Mouse (Mus musculus): ENCODE data around the gene Golga5. TPM values are rescaled to one million over a fixed set of nuclear protein-coding genes. Genes with fewer than 3 reads are reported as not detected.
A peak's percentile ranks its signal among the peaks of the same experiment; 100 is the strongest.

Gene Golga5
- polyA plus RNA-seq, 1 experiment from 2014 or later = 27.2 TPM

- H3K27ac ChIP-seq (replicated peaks in 1 of 2; ENCODE audit: control insufficient read depth in 1 of 2, insufficient read depth in 1 of 2, low read depth in 2 of 2, low read length in 2 of 2) = peak overlapping the region; percentile 87 to 89
- WGBS = 28% methylated on average over 5 of the region's 5 CpGs
- peak overlapping the region; percentile 53 to 98; a peak in 3 of 4 replicates for H3K4me3 ChIP-seq (ENCODE audit: control insufficient read depth in 1 of 2, insufficient read depth in 1 of 2, low read depth in 1 of 2, low read length in 2 of 2)
- ATAC-seq (ENCODE audit: insufficient number of reproducible peaks, insufficient read depth, low FRiP score, low read depth) = peak; percentile 45; the same call in 1 of the 2 replicates
- no peaks in the 10 kb centered on the region for H3K9me3 ChIP-seq (ENCODE audit: control insufficient read depth, low read length)
- no peaks in the 10 kb centered on the region for H3K27me3 ChIP-seq (ENCODE audit: control insufficient read depth, insufficient read depth, low read length)
- no peaks in the 10 kb centered on the region for H3K36me3 ChIP-seq (ENCODE audit: control insufficient read depth, insufficient read depth, low read length)
- peaks cover 8 to 23% of the 10 kb centered on the region in 2 experiments for H3K4me1 ChIP-seq (ENCODE audit: control insufficient read depth in 2 of 2, insufficient read depth in 2 of 2, low read length in 2 of 2)
- peak overlapping the region; percentile 71 for H3K4me2 ChIP-seq (ENCODE audit: low read length)
- H3K9ac ChIP-seq (ENCODE audit: low read length) = peak overlapping the region; percentile 74
Observed at GRCm38 (mm10) chr12:102437952-102438351, 31.0 kb upstream of the Golga5 start.

- H3K36me3 ChIP-seq (ENCODE audit: control insufficient read depth, insufficient read depth, low read length) = no peaks in the 10 kb centered on the region
- H3K9ac ChIP-seq (ENCODE audit: low read length) = peak overlapping the region; percentile 74
- H3K4me1 ChIP-seq (ENCODE audit: control insufficient read depth in 2 of 2, insufficient read depth in 2 of 2, low read length in 2 of 2) = peaks cover 8 to 19% of the 10 kb centered on the region in 2 experiments
- peak overlapping the region; percentile 71 for H3K4me2 ChIP-seq (ENCODE audit: low read length)
- no peak for ATAC-seq (ENCODE audit: insufficient number of reproducible peaks, insufficient read depth, low FRiP score, low read depth)
- WGBS = 3% methylated on average over 20 of the region's 20 CpGs
- no peaks in the 10 kb centered on the region for H3K27me3 ChIP-seq (ENCODE audit: control insufficient read depth, insufficient read depth, low read length)
- no peaks in the 10 kb centered on the region for H3K9me3 ChIP-seq (ENCODE audit: control insufficient read depth, low read length)
- peak overlapping the region; percentile 53 to 98 for H3K4me3 ChIP-seq (ENCODE audit: control insufficient read depth in 1 of 2, insufficient read depth in 1 of 2, low read depth in 1 of 2, low read length in 2 of 2)
- peak overlapping the region; percentile 87 to 89 for H3K27ac ChIP-seq (replicated peaks in 1 of 2; ENCODE audit: control insufficient read depth in 1 of 2, insufficient read depth in 1 of 2, low read depth in 2 of 2, low read length in 2 of 2)
Observed at GRCm38 (mm10) chr12:102438983-102439631, 29.8 kb upstream of the Golga5 start.

- peaks cover 8 to 19% of the 10 kb centered on the region in 2 experiments for H3K4me1 ChIP-seq (ENCODE audit: control insufficient read depth in 2 of 2, insufficient read depth in 2 of 2, low read length in 2 of 2)
- H3K9me3 ChIP-seq (ENCODE audit: control insufficient read depth, low read length) = no peaks in the 10 kb centered on the region
- H3K27ac ChIP-seq (replicated peaks in 1 of 2; ENCODE audit: control insufficient read depth in 1 of 2, insufficient read depth in 1 of 2, low read depth in 2 of 2, low read length in 2 of 2) = peak within 1 kb of the TSS; percentile 87 to 89
- no peaks in the 10 kb centered on the region for H3K36me3 ChIP-seq (ENCODE audit: control insufficient read depth, insufficient read depth, low read length)
- no peaks in the 10 kb centered on the region for H3K27me3 ChIP-seq (ENCODE audit: control insufficient read depth, insufficient read depth, low read length)
- H3K4me3 ChIP-seq (ENCODE audit: control insufficient read depth in 1 of 2, insufficient read depth in 1 of 2, low read depth in 1 of 2, low read length in 2 of 2) = peak within 1 kb of the TSS; percentile 53 to 98
- 0% methylated on average over 28 of the region's 28 CpGs for WGBS
- peak within 1 kb of the TSS; percentile 74 for H3K9ac ChIP-seq (ENCODE audit: low read length)
- ATAC-seq (ENCODE audit: insufficient number of reproducible peaks, insufficient read depth, low FRiP score, low read depth) = peak; percentile 98
- peak within 1 kb of the TSS; percentile 71 for H3K4me2 ChIP-seq (ENCODE audit: low read length)
Observed at GRCm38 (mm10) chr12:102439632-102440023, 29.3 kb upstream of the Golga5 start, which contains the start of gene Lgmn. Gene Lgmn, minus strand, starts transcription at chr12:102439813.

- WGBS = 67% methylated on average over 7 of the region's 7 CpGs
- no peak for ATAC-seq (ENCODE audit: insufficient number of reproducible peaks, insufficient read depth, low FRiP score, low read depth)
- Histone ChIP-seq H3K27me3 (ENCODE audit: control insufficient read depth, insufficient read depth, low read length) (no peaks in the 10 kb centered on the region), H3K36me3 (ENCODE audit: control insufficient read depth, insufficient read depth, low read length) (no peaks in the 10 kb centered on the region), H3K4me2 (ENCODE audit: low read length) (no peak overlapping the region), H3K4me1 (ENCODE audit: control insufficient read depth in 2 of 2, insufficient read depth in 2 of 2, low read length in 2 of 2) (peaks cover 8 to 19% of the 10 kb centered on the region in 2 experiments), H3K9me3 (ENCODE audit: control insufficient read depth, low read length) (no peaks in the 10 kb centered on the region), H3K27ac (replicated peaks in 1 of 2; ENCODE audit: control insufficient read depth in 1 of 2, insufficient read depth in 1 of 2, low read depth in 2 of 2, low read length in 2 of 2) (no peak overlapping the region), H3K4me3 (ENCODE audit: control insufficient read depth in 1 of 2, insufficient read depth in 1 of 2, low read depth in 1 of 2, low read length in 2 of 2) (no peak overlapping the region), H3K9ac (ENCODE audit: low read length) (no peak overlapping the region)
Observed at GRCm38 (mm10) chr12:102440551-102440950, 28.4 kb upstream of the Golga5 start.

- H3K27ac ChIP-seq (replicated peaks in 1 of 2; ENCODE audit: control insufficient read depth in 1 of 2, insufficient read depth in 1 of 2, low read depth in 2 of 2, low read length in 2 of 2) = no peak overlapping the region
- 80% methylated on average over 6 of the region's 6 CpGs for WGBS
Observed at GRCm38 (mm10) chr12:102441141-102441540, 27.8 kb upstream of the Golga5 start.

GRCm38 (mm10) chr12:102442639-102443038 is 26.3 kb upstream of the Golga5 start:
- 82% methylated on average over 15 of the region's 15 CpGs for WGBS
- no peak overlapping the region for H3K4me2 ChIP-seq (ENCODE audit: low read length)
- peaks cover 5 to 11% of the 10 kb centered on the region in 2 experiments for H3K4me1 ChIP-seq (ENCODE audit: control insufficient read depth in 2 of 2, insufficient read depth in 2 of 2, low read length in 2 of 2)
- H3K9ac ChIP-seq (ENCODE audit: low read length) = no peak overlapping the region
- no peaks in the 10 kb centered on the region for H3K36me3 ChIP-seq (ENCODE audit: control insufficient read depth, insufficient read depth, low read length)
- ATAC-seq (ENCODE audit: insufficient number of reproducible peaks, insufficient read depth, low FRiP score, low read depth) = no peak
- H3K27me3 ChIP-seq (ENCODE audit: control insufficient read depth, insufficient read depth, low read length) = no peaks in the 10 kb centered on the region
- no peak overlapping the region for H3K4me3 ChIP-seq (ENCODE audit: control insufficient read depth in 1 of 2, insufficient read depth in 1 of 2, low read depth in 1 of 2, low read length in 2 of 2)
- H3K27ac ChIP-seq (replicated peaks in 1 of 2; ENCODE audit: control insufficient read depth in 1 of 2, insufficient read depth in 1 of 2, low read depth in 2 of 2, low read length in 2 of 2) = no peak overlapping the region
- no peaks in the 10 kb centered on the region for H3K9me3 ChIP-seq (ENCODE audit: control insufficient read depth, low read length)

More at GRCm38 (mm10) chr12:102441141-102441540, 27.8 kb upstream of the Golga5 start:
- no peak overlapping the region for H3K4me2 ChIP-seq (ENCODE audit: low read length)
- no peak for ATAC-seq (ENCODE audit: insufficient number of reproducible peaks, insufficient read depth, low FRiP score, low read depth)
- H3K27me3 ChIP-seq (ENCODE audit: control insufficient read depth, insufficient read depth, low read length) = no peaks in the 10 kb centered on the region
- no peak overlapping the region for H3K9ac ChIP-seq (ENCODE audit: low read length)
- H3K36me3 ChIP-seq (ENCODE audit: control insufficient read depth, insufficient read depth, low read length) = no peaks in the 10 kb centered on the region
- H3K9me3 ChIP-seq (ENCODE audit: control insufficient read depth, low read length) = no peaks in the 10 kb centered on the region
- H3K4me1 ChIP-seq (ENCODE audit: control insufficient read depth in 2 of 2, insufficient read depth in 2 of 2, low read length in 2 of 2) = peaks cover 8 to 19% of the 10 kb centered on the region in 2 experiments
- H3K4me3 ChIP-seq (ENCODE audit: control insufficient read depth in 1 of 2, insufficient read depth in 1 of 2, low read depth in 1 of 2, low read length in 2 of 2) = no peak overlapping the region

GRCm38 (mm10) chr12:102443676-102444075 is 25.3 kb upstream of the Golga5 start:
- Histone ChIP-seq H3K4me1 (ENCODE audit: control insufficient read depth in 2 of 2, insufficient read depth in 2 of 2, low read length in 2 of 2) (peaks cover 2 to 5% of the 10 kb centered on the region in 2 experiments), H3K4me2 (ENCODE audit: low read length) (no peak overlapping the region), H3K4me3 (ENCODE audit: control insufficient read depth in 1 of 2, insufficient read depth in 1 of 2, low read depth in 1 of 2, low read length in 2 of 2) (no peak overlapping the region), H3K27ac (replicated peaks in 1 of 2; ENCODE audit: control insufficient read depth in 1 of 2, insufficient read depth in 1 of 2, low read depth in 2 of 2, low read length in 2 of 2) (no peak overlapping the region), H3K9me3 (ENCODE audit: control insufficient read depth, low read length) (no peaks in the 10 kb centered on the region), H3K36me3 (ENCODE audit: control insufficient read depth, insufficient read depth, low read length) (no peaks in the 10 kb centered on the region), H3K27me3 (ENCODE audit: control insufficient read depth, insufficient read depth, low read length) (no peaks in the 10 kb centered on the region), H3K9ac (ENCODE audit: low read length) (no peak overlapping the region)
- ATAC-seq (ENCODE audit: insufficient number of reproducible peaks, insufficient read depth, low FRiP score, low read depth) = no peak
- WGBS = 77% methylated on average over 5 of the region's 5 CpGs
